Mouse (Mus musculus): ENCODE results near the gene Plcb4. TPM values are rescaled to one million over a fixed set of nuclear protein-coding genes. Genes with fewer than 3 reads are reported as not detected.
A peak's percentile ranks its signal among the peaks of the same experiment; 100 is the strongest.

Plcb4 gene
- polyA plus RNA-seq, 1 experiment, result 22.0 TPM

- no peak for DNase-seq (ENCODE audit: low read depth)
Observed at GRCm38 (mm10) chr2:135808342-135808741, 149.5 kb downstream of the Plcb4 start.

GRCm38 (mm10) chr2:135810841-135811240 is 152.0 kb downstream of the Plcb4 start:
- no peak for DNase-seq (ENCODE audit: low read depth)

DNA sequence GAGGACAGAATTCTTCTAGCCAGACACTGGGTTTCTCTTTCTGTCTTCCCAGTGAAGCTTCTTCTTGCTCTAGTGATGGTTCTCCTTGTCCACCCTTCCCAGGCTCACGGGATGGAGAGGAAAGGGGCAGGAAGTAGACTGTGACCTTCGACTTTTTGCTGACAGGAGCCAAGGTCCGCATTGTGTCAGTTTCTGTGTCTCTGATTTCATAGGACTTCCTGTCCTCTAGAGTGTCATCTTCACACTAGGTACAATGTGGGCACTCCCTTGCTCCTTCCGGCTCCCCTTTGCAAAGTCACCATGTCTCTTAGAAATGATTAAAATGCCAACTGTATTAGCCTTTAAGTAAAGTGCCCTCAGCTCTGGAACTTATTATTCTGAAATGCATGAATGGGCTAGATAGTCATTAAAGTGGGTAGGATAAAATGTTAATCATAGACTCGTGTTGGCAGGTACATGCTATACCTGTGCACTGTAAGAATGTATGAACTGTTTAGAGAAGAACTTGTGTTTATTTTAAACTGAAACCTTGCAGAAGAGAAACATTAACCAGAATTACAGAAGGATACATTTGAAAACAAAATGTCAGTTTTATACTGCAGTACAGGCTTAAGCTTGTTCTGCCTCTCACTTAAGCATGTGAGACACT is 152.8 kb downstream of the Plcb4 start:
- DNase-seq (ENCODE audit: low read depth), result no peak

- no peak for DNase-seq (ENCODE audit: low read depth)
Observed at GRCm38 (mm10) chr2:135812701-135813246, 154.0 kb downstream of the Plcb4 start.

DNA sequence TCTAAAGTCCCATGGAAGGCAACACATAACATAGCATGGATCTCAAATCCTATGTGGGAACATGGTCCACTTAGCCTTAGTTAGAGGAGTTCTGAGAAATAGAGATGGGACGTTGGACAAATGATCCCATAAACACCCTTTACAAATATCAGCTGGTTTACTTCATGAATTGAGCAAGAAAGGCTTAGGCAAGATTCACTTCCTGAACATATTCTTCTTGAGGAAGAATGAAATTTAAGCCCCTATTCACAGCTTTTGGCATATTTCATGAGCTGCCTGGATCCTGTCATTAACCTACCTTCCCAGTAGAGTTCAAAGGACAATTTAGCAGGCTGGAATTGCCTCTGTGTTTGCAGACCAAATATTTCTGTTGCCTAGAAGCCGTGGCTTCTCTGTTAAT is 161.9 kb downstream of the Plcb4 start:
- DNase-seq (ENCODE audit: low read depth), result no peak

- no peak for DNase-seq (ENCODE audit: low read depth)
Observed at GRCm38 (mm10) chr2:135823690-135824089, 164.9 kb downstream of the Plcb4 start.

- DNase-seq (ENCODE audit: low read depth), result no peak
Observed at GRCm38 (mm10) chr2:135824757-135825156, 165.9 kb downstream of the Plcb4 start.

GRCm38 (mm10) chr2:135825645-135826044 is 166.8 kb downstream of the Plcb4 start:
- DNase-seq (ENCODE audit: low read depth), result no peak

DNA sequence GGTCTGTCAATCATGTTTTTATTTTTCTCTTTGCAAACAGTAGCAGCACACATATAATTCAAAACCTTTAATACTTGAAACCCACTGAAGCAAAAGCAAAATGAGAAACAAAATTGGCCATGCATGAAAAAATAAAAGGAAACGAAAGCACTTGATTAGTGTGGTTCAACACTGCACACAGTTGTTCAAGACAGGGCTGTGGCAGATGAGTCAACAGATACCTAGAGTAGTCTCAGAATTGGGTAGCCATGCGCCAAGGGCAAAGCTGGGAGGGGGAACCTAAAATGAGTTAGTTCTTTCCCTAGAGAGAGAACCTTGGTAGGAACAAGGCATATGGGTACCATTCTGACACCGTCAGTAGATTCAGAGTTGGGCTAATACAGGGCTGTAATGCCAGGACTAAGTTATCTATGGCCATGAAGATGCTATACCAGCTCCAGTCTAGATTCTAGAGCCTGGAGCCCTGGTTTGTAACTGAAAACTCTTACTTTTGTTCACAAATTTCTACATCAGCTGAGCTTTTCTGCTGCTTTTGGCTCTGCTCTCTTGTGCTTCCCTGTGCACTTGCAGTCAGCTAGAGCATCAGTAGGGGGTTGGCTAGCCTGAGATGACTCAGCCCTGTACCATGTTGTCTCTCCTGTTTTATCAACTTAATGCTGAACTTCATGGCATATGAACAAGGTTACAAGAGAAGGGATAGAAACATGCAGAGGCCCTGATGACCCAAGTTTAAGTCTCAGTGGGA is 168.0 kb downstream of the Plcb4 start:
- DNase-seq (ENCODE audit: low read depth), result no peak

DNA sequence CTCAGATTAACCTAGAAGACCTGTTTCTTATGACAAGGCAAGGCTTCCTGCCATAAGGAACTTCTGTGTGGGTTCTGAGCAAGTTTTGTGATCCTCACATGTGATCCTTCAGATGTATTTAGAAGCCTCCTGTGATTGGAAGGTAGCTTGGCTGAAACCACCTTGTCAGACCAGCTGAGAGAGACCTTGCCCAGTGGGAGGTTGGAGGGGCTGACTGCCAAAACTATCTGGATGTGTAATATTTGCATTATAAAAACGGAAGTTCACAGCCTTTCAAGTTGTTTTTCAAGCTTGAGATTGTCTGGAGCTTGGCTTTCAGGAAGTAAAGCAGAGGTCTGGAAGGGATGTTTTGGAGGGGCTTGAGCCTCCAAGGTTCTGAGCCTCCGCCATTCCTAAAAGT is 169.6 kb downstream of the Plcb4 start:
- peak; percentile 45 for DNase-seq (ENCODE audit: low read depth)

DNA sequence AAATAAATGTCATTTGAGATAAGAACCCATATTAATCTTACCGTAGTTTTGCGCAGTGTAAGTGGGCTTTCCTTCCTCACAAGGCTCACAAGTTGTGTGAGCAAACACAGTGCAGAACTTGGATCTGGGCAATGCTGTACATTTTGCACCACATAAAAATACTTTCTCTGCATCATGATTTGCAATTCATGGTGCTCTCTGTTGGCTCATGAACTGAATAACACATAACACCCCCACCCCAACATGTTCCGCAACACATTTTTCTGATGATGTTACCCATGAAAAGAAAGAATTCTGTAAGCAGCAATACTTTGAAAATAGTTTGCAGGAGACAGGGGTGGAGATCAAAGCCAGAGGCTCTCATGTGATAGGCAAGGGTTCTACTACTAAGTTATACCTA is 174.9 kb downstream of the Plcb4 start:
- DNase-seq (ENCODE audit: low read depth), result no peak

- no peak for DNase-seq (ENCODE audit: low read depth)
Observed at GRCm38 (mm10) chr2:135834435-135834834, 175.6 kb downstream of the Plcb4 start.

DNA sequence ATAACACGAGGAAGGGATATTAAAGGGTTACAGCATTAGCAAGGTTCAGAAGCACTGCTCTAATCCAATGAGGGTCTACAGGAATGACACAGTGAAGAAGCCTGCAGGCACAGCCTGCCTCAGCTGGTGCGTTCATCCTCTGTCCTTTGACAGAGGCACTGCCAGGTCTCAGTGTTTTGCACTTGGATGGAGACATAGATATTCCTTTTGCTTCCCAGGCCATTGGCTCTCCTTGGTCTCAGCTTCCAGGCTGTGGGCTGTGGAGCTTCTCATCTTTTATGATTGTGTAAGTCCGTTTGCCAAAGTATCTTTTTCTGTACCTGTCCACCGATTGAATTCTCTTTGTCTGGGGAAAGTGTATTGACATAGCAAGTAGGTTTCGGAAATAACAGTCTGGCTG is 177.1 kb downstream of the Plcb4 start:
- no peak for DNase-seq (ENCODE audit: low read depth)

- DNase-seq (ENCODE audit: low read depth), result no peak
Observed at GRCm38 (mm10) chr2:135836426-135836825, 177.6 kb downstream of the Plcb4 start.

- DNase-seq (ENCODE audit: low read depth), result no peak
Observed at GRCm38 (mm10) chr2:135837730-135838129, 178.9 kb downstream of the Plcb4 start.

DNA sequence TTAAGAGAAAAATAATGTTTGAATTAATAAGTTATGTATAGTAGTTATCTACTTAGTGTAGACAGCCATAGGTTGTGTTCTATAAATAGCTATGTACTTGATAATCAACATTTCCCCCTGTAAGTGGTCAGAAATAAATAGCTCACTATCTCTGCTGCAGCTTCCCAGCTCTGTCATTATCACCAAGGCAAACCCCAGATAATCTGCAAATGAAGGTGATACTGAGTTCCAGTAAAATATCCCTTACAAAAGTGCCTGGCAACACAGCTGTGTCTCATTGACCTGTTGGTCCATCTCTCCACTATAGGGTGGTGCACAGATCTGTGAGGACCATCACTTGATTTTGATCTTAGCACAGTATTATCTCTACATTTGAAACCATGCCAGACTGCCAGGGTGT is 179.3 kb downstream of the Plcb4 start:
- DNase-seq (ENCODE audit: low read depth), result no peak

DNA sequence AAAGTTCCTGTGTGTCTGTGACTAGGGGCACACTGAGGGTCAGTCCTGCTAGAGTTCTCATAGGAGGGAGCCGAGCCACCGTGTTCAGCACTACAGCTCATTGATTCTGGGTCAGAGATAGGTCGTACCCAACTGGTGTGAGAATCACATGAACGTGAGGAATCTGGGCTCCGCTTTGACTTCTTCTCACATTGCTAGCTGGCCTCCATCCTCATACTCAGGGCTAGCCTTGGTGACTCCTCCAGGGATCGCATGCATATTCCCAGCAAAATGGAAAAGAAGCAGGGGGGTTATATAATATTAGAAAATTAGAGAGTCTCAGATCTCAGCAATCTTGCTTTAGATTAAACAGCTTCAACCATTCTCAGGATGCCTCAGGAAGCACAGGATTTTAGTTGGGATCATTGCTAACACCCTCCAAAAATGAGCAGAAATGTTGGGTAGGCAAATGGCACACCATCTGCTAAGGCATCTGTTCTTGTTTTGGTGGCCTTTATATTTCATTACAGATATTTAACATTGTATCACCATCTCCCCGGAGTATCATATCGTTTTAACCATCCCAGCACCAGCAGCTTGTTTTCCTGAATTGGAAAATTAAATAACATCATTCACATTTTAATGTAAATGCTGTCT is 180.0 kb downstream of the Plcb4 start:
- DNase-seq (ENCODE audit: low read depth), result no peak

GRCm38 (mm10) chr2:135843721-135844120 is 184.9 kb downstream of the Plcb4 start:
- DNase-seq (ENCODE audit: low read depth), result no peak

DNA sequence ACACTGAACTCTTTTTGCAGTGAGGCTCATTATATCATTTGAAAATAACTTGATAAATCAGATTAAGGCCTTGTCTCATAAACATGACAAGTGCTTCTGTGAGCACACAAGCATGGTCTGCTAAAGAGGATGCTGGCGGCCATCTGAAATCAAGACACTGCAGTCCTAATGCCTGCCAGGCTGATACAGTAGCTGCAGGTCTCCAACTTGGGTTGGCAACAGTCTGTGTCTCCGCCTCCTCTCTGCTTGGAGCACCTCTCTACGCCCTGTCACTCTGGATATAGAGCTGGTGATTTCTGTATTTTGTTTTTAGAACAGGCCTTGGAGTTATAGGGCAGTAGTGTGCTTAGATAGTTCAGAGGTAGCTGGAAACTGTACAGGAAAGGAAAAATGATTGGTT is 188.1 kb downstream of the Plcb4 start:
- no peak for DNase-seq (ENCODE audit: low read depth)

DNA sequence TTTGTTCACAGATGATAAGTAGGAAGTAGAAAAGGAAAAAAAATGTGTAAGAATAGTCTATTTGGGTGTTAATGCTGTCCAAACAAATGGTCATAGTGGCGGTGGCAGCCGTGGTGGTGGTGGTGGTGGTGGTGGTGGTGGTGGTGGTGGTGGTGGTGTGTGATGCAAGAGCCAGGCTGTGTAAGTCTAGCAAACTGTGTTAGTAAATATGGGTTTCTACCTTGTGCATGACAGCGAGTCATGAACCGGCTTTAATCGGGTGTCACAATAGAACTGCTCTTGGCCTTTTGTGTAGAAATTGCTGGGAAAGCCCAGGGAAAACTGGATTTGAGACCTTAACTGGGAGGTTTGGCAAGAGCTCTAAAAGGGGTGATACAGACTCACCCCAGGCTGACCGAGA is 188.9 kb downstream of the Plcb4 start:
- DNase-seq (ENCODE audit: low read depth), result no peak

GRCm38 (mm10) chr2:135848169-135848568 is 189.4 kb downstream of the Plcb4 start:
- DNase-seq (ENCODE audit: low read depth), result peak; percentile 85

DNA sequence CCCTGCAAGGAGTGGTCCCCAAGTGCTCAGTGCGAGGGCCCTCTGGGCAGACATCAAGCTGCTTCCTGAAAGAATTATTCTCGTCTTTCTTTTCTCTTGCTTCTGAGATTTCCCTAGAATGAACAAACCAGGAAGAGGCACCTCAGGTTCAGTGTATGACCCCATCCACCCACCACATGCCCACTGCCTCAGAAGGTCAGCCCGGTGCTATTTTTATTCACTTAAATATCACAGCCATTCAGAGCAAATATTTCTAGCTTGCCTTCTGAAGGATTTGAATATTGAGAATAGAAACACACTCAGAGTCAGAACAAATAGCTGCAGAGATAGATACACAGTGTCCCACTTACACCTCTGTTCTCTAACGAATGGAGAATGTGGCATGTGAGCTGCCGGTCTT is 193.2 kb downstream of the Plcb4 start:
- no peak for DNase-seq (ENCODE audit: low read depth)

GRCm38 (mm10) chr2:135853085-135853484 is 194.3 kb downstream of the Plcb4 start:
- no peak for DNase-seq (ENCODE audit: low read depth)
